Mouse (Mus musculus): ENCODE results near the gene Btg3.

GRCm38 (mm10) chr16:78283231-78283630 lies 93.8 kb downstream of the Btg3 start:
- no peak for TF ChIP-seq USF2 (conservative IDR thresholded peaks at IDR 0.05; ENCODE audit: low read depth, low read length)
- no peak for TF ChIP-seq CTCF (conservative IDR thresholded peaks at IDR 0.05 in 1 of 2, IDR thresholded peaks at IDR 0.05 in 1 of 2; ENCODE audit: low read depth in 2 of 2, low read length in 2 of 2)
- no peak for TF ChIP-seq EP300 (IDR thresholded peaks at IDR 0.05; ENCODE audit: low read length)
- no peak for TF ChIP-seq ZKSCAN1 (IDR thresholded peaks at IDR 0.05; ENCODE audit: borderline replicate concordance, low read depth, low read length)
- TF ChIP-seq POLR2A (IDR thresholded peaks at IDR 0.05; ENCODE audit: low read depth, low read length): no peak
- no peak for TF ChIP-seq POLR2AphosphoS2 (IDR thresholded peaks at IDR 0.05; ENCODE audit: low read depth, low read length)
- no peak for TF ChIP-seq TBP (conservative IDR thresholded peaks at IDR 0.05; ENCODE audit: low read depth, low read length)
- no peak for TF ChIP-seq ELF1 (IDR thresholded peaks at IDR 0.05; ENCODE audit: low read depth, low read length)
- TF ChIP-seq E2F4 (IDR thresholded peaks at IDR 0.05; ENCODE audit: insufficient replicate concordance, low read depth, low read length): no peak
- TF ChIP-seq CHD2 (IDR thresholded peaks at IDR 0.05; ENCODE audit: low read length): no peak
- TF ChIP-seq MYC (IDR thresholded peaks at IDR 0.05; ENCODE audit: low read depth, low read length): no peak
- no peak for TF ChIP-seq MEF2A (IDR thresholded peaks at IDR 0.05; ENCODE audit: borderline replicate concordance, low read depth, low read length)
- TF ChIP-seq CHD1 (IDR thresholded peaks at IDR 0.05; ENCODE audit: low read depth, low read length): no peak
- TF ChIP-seq MAFK (IDR thresholded peaks at IDR 0.05; ENCODE audit: insufficient replicate concordance, low read length): no peak
